Mouse (Mus musculus) liver, adult 2 months (tissue): Measurements from ENCODE around the gene Lmcd1. TPM values are rescaled to one million over a fixed set of nuclear protein-coding genes. Genes with fewer than 3 reads are reported as not detected.

ENCODE experiments used
- DNase-seq: peaks from one replicate; pipeline ENCODE4 v3.0.0-alpha.2; 2011; ENCODE audit warnings: low read depth, low spot score; ENCODE audit errors: extremely low read depth
- H3K27ac ChIP-seq: fragments of 200-500 bp; replicated peaks from 2 replicates; pipeline ENCODE4 v1.5.1; 2012; ENCODE audit warnings: low read depth, mild to moderate bottlenecking, control low read depth, inconsistent platforms, low read length; ENCODE audit not compliant: insufficient read depth
- H3K27me3 ChIP-seq: fragments of 200-500 bp; 2 replicates; pipeline ENCODE4 v1.6.1; 2012; ENCODE audit warnings: mild to moderate bottlenecking, moderate library complexity, low read length, inconsistent platforms; ENCODE audit not compliant: control insufficient read depth, insufficient read depth
- H3K36me3 ChIP-seq: fragments of 200-500 bp; 2 replicates; pipeline ENCODE4 v1.6.1; 2012; ENCODE audit warnings: low read length, inconsistent platforms; ENCODE audit not compliant: control insufficient read depth, insufficient read depth
- H3K4me1 ChIP-seq: fragments of 200-500 bp; 2 replicates; pipeline ENCODE4 v1.6.1; 2011; ENCODE audit warnings: low read length; ENCODE audit not compliant: control insufficient read depth, insufficient read depth
- H3K4me3 ChIP-seq: fragments of 200-500 bp; 2 replicates; pipeline ENCODE4 v1.5.1; 2011; ENCODE audit warnings: low read depth, mild to moderate bottlenecking, control low read depth, low read length, moderate library complexity; ENCODE audit not compliant: insufficient read depth
- H3K79me2 ChIP-seq: fragments of 200-500 bp; 2 replicates; pipeline ENCODE4 v1.6.1; 2012; ENCODE audit warnings: inconsistent platforms, mild to moderate bottlenecking, low read length, moderate library complexity; ENCODE audit not compliant: control insufficient read depth, insufficient read depth
- H3K9ac ChIP-seq: fragments of 200-500 bp; 2 replicates; pipeline ENCODE4 v1.6.1; 2012; ENCODE audit warnings: low read depth, mild to moderate bottlenecking, control low read depth, inconsistent platforms, low read length
- CTCF ChIP-seq: fragments of 200-500 bp; IDR thresholded peaks from 2 replicates; pipeline ENCODE4 v1.5.1; 2011; ENCODE audit warnings: low read depth, low read length, control low read depth
- POLR2A ChIP-seq: fragments of 200-500 bp; IDR thresholded peaks from 2 replicates; pipeline ENCODE4 v1.6.1; 2011; ENCODE audit warnings: low read length, control low read depth; ENCODE audit not compliant: insufficient read depth; ENCODE audit errors: extremely low read depth
- WGBS: fragments of 180-500 bp; shearing (Covaris S2); methylation state at CpG from one replicate; pipeline ENCODE4 v1.1.7; 2018; 5-methylcytosine and 5-hydroxymethylcytosine counted together
- polyA plus RNA-seq: library from polyadenylated mRNA; depleted of rRNA; stranded (reverse); fragments of >200 nt; gene quantifications from 2 replicates; pipeline ENCODE4 v1.2.3, GENCODE M21; 2012
- total RNA-seq: library from RNA; depleted of rRNA; stranded (reverse); fragments of >200 nt; gene quantifications from 2 replicates; pipeline ENCODE4 v1.2.3, GENCODE M21; 2014

Lmcd1 gene
- total and polyA plus RNA-seq, 2 experiments = 0.28 to 0.33 TPM

DNA sequence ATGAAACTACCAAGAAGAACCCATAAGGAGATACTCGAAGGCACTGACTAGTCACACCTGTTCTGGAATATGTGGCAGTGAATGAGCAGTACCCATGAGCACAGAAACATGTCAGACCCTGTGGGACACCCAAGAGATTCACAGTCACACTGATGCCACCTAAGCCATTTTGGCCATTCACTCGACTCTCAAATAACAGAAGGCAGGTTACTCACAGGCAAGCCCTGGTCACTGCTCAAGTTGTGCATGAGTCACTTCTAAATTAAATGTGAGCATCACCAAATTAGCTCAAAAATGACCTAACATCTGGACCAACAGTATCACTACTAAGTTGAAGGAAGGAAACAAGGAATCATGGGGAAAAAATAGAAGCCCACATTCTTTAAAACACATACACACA lies 18.6 kb upstream of the Lmcd1 start:
- Histone ChIP-seq H3K79me2 (no peaks in the 10 kb centered on the region), H3K9ac (no peak overlapping the region), H3K4me3 (no peak overlapping the region), H3K36me3 (no peaks in the 10 kb centered on the region), H3K4me1 (no peaks in the 10 kb centered on the region), H3K27me3 (no peaks in the 10 kb centered on the region; the same call in 1 of the 2 replicates), H3K27ac (no peak overlapping the region)
- no peak for DNase-seq
- TF ChIP-seq CTCF (no peak), POLR2A (no peak)
- 73% methylated on average over 2 of the region's 2 CpGs for WGBS

DNA sequence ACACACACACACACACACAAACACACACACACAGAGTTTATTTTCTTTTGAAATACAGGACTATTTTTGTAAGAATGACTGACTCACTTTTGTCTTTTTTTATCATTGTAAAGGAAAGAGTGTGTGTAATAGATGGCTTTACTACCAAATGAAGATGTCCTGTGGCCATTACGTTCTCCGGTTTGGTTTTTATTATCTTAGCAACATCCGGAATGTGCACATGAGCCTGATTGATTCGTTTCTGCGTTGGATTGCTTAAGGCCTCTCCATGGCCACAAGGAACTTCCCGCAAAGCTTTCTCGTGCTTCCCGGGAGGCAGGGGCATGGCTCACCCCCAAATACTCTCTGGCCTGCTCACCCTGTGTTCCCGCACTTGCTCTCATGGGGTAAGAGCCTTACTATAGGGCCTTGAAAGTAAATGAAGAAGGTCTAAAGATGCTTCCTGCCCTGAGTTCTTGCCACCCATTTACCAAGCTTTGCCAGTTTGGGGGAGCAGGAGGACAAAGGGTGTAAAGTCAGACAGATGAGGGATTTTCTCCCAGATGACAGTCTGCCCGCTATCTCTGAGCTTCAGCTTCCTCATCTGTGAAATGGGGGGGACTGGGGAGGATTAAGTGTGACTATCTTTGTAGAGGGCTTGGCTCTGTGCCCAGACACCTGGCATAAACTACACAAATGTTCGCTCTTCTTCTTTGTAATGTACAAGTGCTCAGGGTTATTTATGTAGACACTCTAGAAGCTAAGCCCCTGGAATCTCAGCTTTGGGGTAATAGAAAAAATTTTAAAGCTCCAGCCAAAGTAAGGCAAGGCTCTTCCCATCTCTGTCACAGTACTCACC lies 18.0 kb upstream of the Lmcd1 start:
- no peak overlapping the region for H3K4me3 ChIP-seq
- no peaks in the 10 kb centered on the region for H3K79me2 ChIP-seq
- H3K27me3 ChIP-seq = no peaks in the 10 kb centered on the region; the same call in 1 of the 2 replicates
- H3K36me3 ChIP-seq = no peaks in the 10 kb centered on the region
- H3K27ac ChIP-seq = no peak overlapping the region
- H3K9ac ChIP-seq = no peak overlapping the region
- 81% methylated on average over 11 of the region's 11 CpGs for WGBS
- H3K4me1 ChIP-seq = no peaks in the 10 kb centered on the region
- TF ChIP-seq POLR2A (no peak), CTCF (no peak)
- no peak for DNase-seq

DNA sequence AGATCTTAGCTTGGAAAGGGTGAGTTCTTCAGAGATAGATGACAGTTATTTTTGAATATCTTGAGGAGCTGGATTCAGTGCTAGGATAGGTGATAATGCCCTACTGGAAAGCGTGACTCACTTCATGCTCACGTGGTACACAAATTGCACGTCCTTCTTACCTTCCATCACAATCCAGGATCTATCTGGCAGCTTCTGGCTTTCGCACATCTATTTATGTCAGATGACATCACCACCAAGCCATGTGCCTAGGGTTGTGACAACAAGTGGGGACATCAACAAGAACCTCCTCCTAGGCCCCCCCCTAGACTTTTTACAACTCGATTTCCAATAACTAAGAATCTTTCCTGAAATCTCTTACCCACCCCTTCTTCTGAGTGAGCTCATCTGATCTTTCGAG lies 17.0 kb upstream of the Lmcd1 start:
- H3K4me3 ChIP-seq = no peak overlapping the region
- no peak overlapping the region for H3K27ac ChIP-seq
- H3K4me1 ChIP-seq = no peaks in the 10 kb centered on the region
- H3K36me3 ChIP-seq = no peaks in the 10 kb centered on the region
- no peaks in the 10 kb centered on the region for H3K79me2 ChIP-seq
- H3K9ac ChIP-seq = no peak overlapping the region
- WGBS = 89% methylated on average over 6 of the region's 6 CpGs
- H3K27me3 ChIP-seq = no peaks in the 10 kb centered on the region; the same call in 1 of the 2 replicates
- TF ChIP-seq CTCF (no peak), POLR2A (no peak)
- DNase-seq = no peak

DNA sequence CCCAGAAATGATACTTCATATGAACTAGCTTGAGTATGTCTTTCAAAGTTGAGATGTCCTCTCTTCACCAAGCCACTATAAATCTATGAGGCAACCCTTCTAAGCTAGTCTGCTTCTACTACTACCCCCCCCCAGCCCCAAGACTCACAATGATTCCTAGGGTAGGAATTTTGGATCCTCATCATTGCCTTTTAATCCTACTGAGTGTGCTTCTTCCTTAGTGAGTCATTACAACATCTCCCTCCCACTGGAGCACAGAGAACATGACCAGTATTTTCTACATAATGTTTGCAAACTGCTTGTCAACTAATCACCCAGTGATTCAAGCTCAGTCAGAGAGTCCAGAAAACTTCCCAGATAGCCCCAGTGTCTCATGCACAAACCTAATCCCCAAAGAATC lies 12.5 kb upstream of the Lmcd1 start:
- Histone ChIP-seq H3K4me3 (no peak overlapping the region), H3K36me3 (no peaks in the 10 kb centered on the region)
- DNase-seq = no peak

DNA sequence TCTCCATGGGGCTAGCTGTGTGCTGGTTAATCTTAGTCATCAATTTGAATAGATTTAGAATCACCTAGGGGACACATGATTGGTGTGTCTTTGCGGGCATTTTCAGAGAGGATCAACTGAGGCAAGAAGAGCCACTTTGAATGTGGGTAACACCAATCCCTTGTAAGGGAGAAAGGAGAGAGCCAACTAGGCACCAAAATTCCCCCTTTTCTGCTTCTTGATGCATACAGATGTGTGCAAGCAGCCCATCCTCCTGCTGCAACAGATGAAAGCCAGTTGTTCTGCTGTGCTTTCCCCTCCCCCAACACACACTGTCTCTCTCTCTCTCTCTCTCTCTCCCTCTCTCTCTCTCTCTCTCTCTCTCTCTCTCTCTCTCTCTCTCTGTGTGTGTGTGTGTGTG lies 9.2 kb upstream of the Lmcd1 start:
- Histone ChIP-seq H3K4me3 (no peak overlapping the region), H3K27me3 (no peaks in the 10 kb centered on the region), H3K4me1 (no peaks in the 10 kb centered on the region), H3K79me2 (no peaks in the 10 kb centered on the region), H3K27ac (no peak overlapping the region), H3K36me3 (no peaks in the 10 kb centered on the region), H3K9ac (no peak overlapping the region)
- TF ChIP-seq CTCF (no peak), POLR2A (no peak)
- WGBS = 94% methylated on average over 1 of the region's 1 CpGs
- no peak for DNase-seq

More for the DNA sequence above, 12.5 kb upstream of the Lmcd1 start:
- Histone ChIP-seq H3K9ac (no peak overlapping the region), H3K27ac (no peak overlapping the region), H3K4me1 (no peaks in the 10 kb centered on the region), H3K27me3 (no peaks in the 10 kb centered on the region; the same call in 1 of the 2 replicates), H3K79me2 (no peaks in the 10 kb centered on the region)
- TF ChIP-seq CTCF (no peak), POLR2A (no peak)

DNA sequence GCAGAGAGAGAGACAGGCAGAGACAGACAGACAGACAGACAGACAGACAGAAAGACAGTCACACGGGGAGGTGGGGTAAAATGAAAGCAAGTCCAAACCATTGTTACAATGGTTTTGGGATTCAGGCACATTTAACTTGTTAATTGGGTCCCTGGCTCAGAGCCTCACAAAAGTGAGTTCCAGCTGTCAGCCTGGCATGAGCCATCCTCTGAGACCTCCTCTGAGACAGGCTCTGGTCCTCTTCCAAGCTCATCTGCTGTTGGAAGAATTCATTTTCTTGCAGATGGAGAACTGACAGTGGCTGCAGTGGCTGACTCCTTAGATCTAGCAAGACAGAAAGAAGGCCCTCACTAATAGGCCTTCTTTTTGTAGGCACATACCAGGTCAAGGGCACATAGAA lies 6.9 kb upstream of the Lmcd1 start:
- Histone ChIP-seq H3K27me3 (no peaks in the 10 kb centered on the region), H3K9ac (no peak overlapping the region), H3K79me2 (no peaks in the 10 kb centered on the region), H3K4me3 (no peak overlapping the region), H3K36me3 (no peaks in the 10 kb centered on the region), H3K27ac (no peak overlapping the region), H3K4me1 (no peaks in the 10 kb centered on the region)
- no peak for DNase-seq
- WGBS = 59% methylated on average over 1 of the region's 1 CpGs
- TF ChIP-seq CTCF = no peak
- TF ChIP-seq POLR2A = no peak
